Mouse (Mus musculus): ENCODE measurements around the gene Nr0b2. TPM values are rescaled to one million over a fixed set of nuclear protein-coding genes. Genes with fewer than 3 reads are reported as not detected.

The Nr0b2 gene
- total RNA-seq, 2 experiments from 2014 or later: 1.5 TPM; not detected in 1

- no peak for ATAC-seq (ENCODE audit: poor library complexity, severe bottlenecking)
Measured at GRCm38 (mm10) chr4:133604175-133604574, 51.0 kb downstream of the Nr0b2 start.

GRCm38 (mm10) chr4:133604856-133605255, 51.7 kb downstream of the Nr0b2 start:
- no peak for ATAC-seq (ENCODE audit: poor library complexity, severe bottlenecking)

- ATAC-seq (ENCODE audit: poor library complexity, severe bottlenecking): no peak
Measured at GRCm38 (mm10) chr4:133605330-133605729, 52.2 kb downstream of the Nr0b2 start.

Other genes starting within 250 kb of the Nr0b2 start
- 16.5 and 18.5 TPM in 2 replicates for gene Wdtc1, start 199.9 kb upstream of the Nr0b2 start, total RNA-seq (2015)
- 11.6 and 14.1 TPM in 2 replicates for gene Wdtc1, start 199.9 kb upstream of the Nr0b2 start, total RNA-seq (2017)
- 20.3 and 23.1 TPM in 2 replicates for gene Slc9a1, start 183.7 kb upstream of the Nr0b2 start, total RNA-seq (2015)
- gene Slc9a1, start 183.7 kb upstream of the Nr0b2 start, total RNA-seq (2017): 11.0 and 11.6 TPM in 2 replicates
- not detected in 2 replicates for gene Tent5b, start 73.2 kb upstream of the Nr0b2 start, total RNA-seq (2015)
- not detected in 2 replicates for gene Tent5b, start 73.2 kb upstream of the Nr0b2 start, total RNA-seq (2017)
- not detected in 2 replicates for gene Trnp1, start 54.8 kb upstream of the Nr0b2 start, total RNA-seq (2015)
- not detected in 2 replicates for gene Trnp1, start 54.8 kb upstream of the Nr0b2 start, total RNA-seq (2017)
- gene Kdf1, start 34.4 kb upstream of the Nr0b2 start, total RNA-seq (2015): not detected in 2 replicates
- gene Kdf1, start 34.4 kb upstream of the Nr0b2 start, total RNA-seq (2017): not detected in 2 replicates
- 76.9 and 82.3 TPM in 2 replicates for gene Nudc, start 7.4 kb upstream of the Nr0b2 start, total RNA-seq (2015)
- gene Nudc, start 7.4 kb upstream of the Nr0b2 start, total RNA-seq (2017): 114 and 120 TPM in 2 replicates
- gene Gpatch3, start 21.4 kb downstream of the Nr0b2 start, total RNA-seq (2015): 2.7 and 3.7 TPM in 2 replicates
- gene Gpatch3, start 21.4 kb downstream of the Nr0b2 start, total RNA-seq (2017): 32.6 and 40.2 TPM in 2 replicates
- 14.0 and 15.1 TPM in 2 replicates for gene Gpn2, start 31.0 kb downstream of the Nr0b2 start, total RNA-seq (2015)
- gene Gpn2, start 31.0 kb downstream of the Nr0b2 start, total RNA-seq (2017): 12.8 and 15.5 TPM in 2 replicates
- gene Sfn, start 48.8 kb downstream of the Nr0b2 start, total RNA-seq (2015): 2.5 and 4.1 TPM in 2 replicates
- 1.2 and 4.0 TPM in 2 replicates for gene Sfn, start 48.8 kb downstream of the Nr0b2 start, total RNA-seq (2017)
- gene Zdhhc18, start 96.8 kb downstream of the Nr0b2 start, total RNA-seq (2015): 15.0 and 29.5 TPM in 2 replicates
- gene Zdhhc18, start 96.8 kb downstream of the Nr0b2 start, total RNA-seq (2017): 9.3 and 12.2 TPM in 2 replicates
- gene Pigv, start 119.3 kb downstream of the Nr0b2 start, total RNA-seq (2015): 7.5 and 7.8 TPM in 2 replicates
- gene Pigv, start 119.3 kb downstream of the Nr0b2 start, total RNA-seq (2017): 7.2 and 7.9 TPM in 2 replicates
- 95.9 and 112 TPM in 2 replicates for gene Arid1a, start 203.4 kb downstream of the Nr0b2 start, total RNA-seq (2015)
- gene Arid1a, start 203.4 kb downstream of the Nr0b2 start, total RNA-seq (2017): 29.7 and 40.6 TPM in 2 replicates

Measured in megakaryocyte, adult 5-6 weeks (primary cell).